Mouse (Mus musculus) urinary bladder, adult 18-20 months (tissue): ENCODE measurements around the gene Sec24b.

ENCODE experiments used
- DNase-seq, 2 experiments: peaks; one replicate each; pipeline ENCODE4 v3.0.0; 2022; ENCODE audit warnings: low spot score in 2 of 2, mixed read lengths in 2 of 2

Gene Sec24b

DNA sequence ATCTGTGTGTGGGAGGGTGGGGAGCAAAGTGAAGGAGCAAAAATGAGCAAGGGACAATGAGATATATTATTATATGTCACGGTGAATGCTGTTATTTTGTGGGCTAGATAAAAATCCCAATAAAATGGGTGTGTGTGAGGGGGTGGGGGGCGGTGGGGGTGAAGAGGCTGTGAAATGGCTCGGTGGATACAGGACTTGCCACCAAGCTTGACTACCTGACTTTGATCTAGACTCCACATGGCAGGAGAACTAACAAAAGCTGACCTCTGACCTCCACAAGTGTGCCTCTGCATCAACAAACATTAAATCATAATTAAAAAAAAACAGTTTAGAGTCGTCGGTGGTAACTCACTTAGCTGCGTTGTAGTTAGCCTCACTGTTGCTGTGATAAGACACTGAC, 81.8 kb downstream of the Sec24b start:
- DNase-seq = no peak

DNA sequence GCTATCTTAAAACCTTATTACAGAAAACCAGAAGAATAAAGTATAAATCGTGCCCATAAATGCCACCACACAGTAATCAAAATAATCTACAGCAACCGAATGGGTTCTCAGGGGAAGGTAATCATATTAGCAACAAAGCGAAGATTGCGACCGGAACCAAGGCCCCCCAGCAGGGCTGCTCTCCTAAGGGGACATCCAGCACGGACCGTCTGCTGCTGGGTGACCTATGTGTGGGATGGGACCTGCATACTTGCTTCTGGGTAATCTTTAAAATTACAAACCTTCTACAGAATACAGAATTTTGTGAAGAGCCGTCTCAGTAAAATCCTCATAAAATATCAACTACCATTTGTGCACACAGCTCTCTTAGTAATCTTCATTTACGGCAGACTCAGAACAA, 82.6 kb downstream of the Sec24b start:
- no peak for DNase-seq

DNA sequence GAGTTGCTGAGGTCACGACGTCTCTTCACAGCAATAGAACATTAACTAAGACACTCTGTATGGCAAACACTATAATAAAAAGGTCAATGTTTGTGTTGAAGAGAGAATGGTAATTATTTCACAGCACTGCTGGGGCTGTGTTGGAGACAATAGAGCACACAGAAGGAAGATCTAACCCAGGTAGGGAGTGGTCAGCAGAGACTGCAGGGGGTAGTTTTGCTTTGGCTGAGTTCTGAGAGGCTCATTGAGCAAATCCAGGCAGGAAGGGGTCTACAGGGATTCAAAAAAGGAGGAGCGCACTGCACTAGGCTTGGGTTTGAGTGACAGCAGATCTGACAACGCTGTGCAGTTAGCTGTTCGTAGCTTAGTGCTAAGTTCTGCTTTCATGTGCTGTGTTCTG, 85.0 kb downstream of the Sec24b start:
- no peak for DNase-seq

DNA sequence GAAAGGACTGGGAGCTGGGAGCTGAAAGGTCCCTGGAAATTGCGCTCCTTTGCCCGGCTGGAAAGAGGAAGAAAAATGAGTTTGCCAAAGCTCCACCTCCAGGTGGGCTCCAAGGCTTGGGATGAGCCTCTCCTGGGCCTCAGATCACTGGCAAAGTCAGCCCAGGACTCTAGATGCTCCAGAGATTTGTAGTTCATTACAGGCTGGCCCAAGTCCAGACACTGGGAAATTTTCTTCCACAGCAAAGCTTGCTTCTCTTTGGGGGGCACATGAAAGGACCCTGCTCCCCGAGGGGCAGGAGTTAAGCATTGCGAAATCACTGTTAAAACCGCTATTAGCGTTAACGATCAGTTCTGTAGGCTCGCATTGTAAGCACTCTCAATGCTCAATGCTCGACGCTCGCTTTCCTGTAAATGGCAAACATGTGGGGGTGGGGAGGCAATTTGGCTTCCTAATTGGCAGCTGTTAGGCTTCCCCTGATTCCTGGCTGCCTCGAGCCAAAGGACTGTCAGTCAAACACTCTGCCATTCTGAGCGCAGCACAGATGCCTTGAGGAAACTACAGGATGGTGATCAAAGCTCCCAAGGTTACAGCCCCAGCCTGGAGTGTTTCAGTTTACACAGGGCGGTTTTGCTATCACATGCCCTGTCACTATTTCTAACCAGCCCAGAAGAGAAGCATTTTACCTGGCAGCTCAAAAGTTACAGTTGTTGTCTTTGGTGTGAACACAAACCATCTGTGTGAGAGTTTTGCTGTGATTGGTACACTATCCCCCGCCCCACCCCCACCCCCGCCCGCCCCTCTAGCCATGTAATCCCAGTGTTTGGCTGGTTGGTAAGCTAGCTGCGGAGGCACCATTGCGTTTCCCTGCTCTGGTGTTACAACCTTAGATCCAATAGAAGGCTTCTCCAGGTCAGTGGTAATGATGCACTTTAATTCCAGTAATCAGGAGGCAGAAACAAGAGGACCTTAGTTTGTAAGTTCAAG, 90.5 kb downstream of the Sec24b start:
- DNase-seq = peak in 1 of 2 experiments; percentile 12

DNA sequence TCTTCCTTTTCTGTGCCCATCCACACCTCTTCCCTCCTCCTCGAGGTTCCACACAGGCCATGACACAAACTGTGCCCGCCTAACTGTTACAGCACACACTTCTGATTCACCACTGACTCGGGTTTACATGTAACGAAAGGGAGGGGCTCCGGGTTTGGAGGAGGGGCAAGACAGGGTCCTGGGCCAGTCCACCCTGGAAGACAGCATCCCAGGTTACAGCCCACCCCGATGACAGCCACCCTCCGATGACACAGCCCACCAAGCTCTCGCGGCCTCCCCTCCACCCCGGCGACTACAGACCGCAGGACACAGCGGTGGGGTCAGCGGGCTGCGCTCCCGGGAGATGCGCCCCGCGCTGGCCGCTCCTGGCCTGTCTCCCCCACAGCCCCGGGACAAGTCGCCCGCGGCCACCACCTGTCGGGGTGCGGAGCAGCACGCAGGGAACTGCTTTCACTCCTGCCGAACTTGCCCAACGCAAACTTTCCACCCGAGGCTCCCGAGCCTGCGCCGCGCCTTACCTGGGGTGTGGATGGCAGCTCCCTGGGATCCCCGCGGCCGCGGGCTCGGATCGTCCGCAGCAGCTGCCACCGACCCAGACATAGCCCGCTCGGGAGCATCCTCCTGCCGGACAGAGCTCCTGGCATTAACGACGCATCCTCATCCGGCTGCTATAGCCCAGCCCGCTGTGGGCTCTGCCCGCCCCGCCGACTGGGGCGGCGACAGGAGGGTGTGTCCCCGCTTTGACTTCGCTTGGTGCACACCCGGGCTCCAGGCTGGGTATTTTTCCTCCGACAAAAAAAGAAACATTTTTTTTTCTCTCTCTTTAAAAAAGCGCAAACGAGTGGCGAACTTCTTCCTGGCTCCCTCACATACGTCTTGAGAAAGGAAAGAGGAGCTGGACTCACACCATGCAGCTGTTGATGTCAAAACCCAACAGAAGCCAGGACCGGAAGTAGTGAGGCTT, 91.6 kb downstream of the Sec24b start, which contains the start of gene Mcub:
Mcub (minus strand) TSS at position 775 of the 964 bp plus-strand sequence.
- DNase-seq = peak; percentile 40 to 61

DNA sequence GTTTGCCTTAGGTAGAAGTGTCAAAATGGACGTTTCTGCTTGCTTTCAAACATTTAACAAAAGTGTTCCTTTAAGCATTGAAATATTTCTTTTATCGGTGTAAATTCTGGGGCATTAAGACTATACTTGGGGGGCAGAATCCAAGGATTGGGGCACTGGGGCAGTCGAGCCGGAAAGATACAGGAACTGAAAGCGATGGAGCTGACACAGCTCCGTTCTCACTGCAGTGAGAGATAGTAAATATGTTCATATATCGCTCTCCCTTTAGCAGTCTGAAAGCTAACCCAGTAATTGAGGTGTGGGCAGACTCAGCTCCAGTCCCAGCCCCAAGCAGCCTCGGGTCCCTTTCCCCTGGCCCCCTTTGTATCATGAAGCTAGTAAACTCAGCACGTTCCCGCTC, 92.3 kb downstream of the Sec24b start:
- DNase-seq = no peak

DNA sequence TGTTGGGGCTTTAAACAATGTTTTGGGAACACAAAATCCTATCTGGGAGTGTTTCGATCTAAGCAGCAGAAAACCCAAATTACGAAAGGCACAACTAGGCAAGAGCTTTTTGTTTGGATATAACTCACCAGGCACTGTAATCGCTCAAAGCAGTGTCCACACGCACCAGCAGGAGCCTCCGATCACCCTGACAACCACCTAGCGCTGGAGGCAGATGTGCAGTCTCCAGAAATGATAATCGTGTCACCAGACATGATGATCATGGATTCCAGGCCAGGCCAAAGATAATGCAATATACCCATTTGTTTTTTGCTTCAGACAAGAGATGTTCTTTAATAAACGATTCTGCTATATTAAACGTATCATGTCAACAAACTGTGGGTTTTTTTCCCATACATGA, 93.5 kb downstream of the Sec24b start:
- DNase-seq = no peak

DNA sequence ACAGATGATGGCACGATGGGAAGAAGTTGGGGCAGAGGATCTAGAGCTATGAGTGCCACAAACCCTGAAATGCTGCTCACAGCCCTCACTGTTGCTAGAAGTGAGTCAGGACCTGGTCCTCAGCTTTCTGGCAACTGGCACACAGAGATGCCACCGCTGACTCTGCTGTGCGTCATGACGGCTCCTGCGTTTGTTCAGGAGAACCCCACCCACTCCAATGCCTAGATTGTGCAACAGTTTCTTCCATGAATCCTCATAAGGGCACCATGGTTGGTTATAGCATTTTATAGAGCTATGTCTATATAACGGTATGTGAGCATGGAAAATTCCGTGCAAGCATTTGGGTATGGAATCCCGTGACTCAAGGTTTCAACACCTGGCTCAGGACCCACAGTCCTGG, 96.7 kb downstream of the Sec24b start:
- no peak for DNase-seq

DNA sequence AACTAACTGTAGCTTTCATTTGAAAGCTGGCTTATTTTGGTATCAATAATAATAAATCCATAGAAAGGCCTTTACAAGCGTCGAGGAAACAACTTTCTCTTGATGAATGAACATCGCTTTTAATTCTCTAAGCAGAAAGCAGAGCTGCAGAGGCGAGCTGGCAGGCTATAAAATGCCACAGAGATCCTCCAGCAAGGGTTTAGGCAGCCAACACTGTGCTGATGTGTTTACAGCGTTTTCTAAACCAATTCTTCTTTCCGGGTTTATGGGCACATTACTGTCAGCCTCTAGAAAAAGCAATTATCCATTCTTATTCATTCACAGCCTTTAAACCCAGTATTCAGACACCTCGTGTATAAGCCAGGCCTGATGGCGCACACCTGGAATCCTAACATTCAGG, 98.8 kb downstream of the Sec24b start:
- DNase-seq = no peak

DNA sequence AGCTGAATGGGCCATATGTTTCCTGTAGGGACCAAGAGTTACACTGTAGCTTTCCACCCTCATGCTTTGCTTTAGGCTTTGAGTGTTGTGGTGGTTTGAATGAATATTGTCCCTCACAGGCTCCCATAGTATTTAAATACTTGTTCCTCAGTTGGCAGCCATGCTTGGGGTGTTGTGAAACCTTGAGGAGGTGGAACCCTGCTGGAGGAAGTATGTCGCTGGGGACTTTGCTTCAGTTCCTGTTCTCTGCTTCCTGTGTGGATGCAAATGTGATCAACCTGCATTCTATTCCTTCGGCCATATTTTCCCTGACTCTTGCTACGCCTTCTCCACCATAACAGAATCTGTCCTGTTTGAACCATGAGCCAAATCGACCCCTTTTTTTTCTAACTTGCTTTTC, 108.1 kb downstream of the Sec24b start:
- no peak for DNase-seq

DNA sequence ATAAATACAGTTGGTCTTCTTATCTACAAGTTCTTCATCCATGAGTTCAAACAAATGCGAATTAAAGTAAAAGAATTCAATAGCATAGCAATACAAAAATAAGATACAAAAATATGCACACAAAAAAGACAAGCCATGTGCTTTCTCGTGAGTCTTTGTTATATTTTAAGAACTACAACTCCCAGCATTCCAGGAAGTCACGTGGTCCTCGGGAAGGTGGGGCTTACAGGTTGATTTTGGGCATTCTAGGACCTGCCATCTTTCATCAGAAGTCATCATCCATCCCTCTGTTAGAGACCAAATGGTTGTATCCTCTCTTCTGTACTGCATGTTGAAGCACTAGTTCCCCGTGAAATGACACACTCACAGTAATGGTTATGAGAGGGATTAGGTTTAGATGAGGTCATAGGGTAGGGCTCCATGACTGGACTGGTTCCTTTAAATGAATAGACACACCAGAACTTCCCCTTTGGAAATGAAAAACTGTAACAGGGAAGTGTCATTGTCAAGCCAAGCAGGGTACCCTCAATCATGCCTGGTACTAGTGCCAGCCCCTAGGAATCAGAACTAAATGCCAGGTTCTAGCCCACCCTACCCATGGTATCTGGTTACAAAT, 112.1 kb downstream of the Sec24b start:
- no peak for DNase-seq

DNA sequence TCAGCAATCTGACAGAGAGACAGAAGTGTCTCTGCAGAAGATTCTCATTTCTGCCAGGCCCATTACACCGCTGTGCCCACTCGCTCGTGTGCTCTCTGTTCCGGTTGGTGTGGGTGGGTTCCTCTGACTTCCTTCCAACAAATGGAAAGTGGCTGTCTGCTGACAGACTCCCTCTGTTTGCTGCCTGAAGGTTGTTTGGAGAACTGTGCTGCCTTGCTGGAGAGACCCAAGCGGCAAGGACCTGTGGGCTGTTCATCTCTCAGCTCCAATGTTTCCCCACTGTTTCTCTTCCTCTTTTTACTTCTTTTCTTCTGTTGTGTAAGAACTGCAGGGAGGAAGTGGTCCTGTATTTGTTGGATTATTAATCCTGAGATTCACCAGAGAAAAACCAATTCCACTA, 113.0 kb downstream of the Sec24b start:
- no peak for DNase-seq

DNA sequence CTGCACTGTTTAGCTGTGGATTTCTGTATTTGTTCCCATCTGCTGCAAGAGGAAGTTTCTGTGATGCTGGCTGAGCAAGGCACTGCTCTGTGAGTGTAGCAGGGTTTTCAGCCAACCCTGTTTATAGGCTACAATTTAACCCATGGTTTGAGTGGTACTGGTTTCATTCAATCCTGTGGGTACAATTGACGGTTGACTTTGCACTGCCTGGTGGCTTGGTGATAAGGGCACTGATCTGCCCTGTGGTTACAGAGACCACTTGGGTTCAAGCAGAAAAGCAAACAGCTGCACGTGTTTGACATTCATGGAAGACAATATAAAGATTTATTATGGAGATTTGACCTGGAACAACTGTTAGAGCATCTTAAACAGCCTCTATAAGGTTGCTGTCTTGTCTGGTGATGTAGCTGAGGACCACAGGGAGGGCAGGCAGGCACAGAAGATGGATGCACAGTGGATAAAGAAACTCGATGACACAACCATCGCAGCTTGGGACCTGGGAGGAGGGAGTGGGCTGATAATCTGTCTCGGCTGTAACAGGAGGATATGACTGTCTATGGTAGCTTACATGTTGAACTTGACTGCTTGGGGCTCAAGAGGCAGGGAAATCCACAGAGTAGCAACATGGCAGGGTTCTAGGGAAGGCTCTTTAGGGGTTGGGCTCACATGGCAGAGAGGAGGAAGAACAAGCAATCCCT, 115.0 kb downstream of the Sec24b start:
- DNase-seq = no peak

DNA sequence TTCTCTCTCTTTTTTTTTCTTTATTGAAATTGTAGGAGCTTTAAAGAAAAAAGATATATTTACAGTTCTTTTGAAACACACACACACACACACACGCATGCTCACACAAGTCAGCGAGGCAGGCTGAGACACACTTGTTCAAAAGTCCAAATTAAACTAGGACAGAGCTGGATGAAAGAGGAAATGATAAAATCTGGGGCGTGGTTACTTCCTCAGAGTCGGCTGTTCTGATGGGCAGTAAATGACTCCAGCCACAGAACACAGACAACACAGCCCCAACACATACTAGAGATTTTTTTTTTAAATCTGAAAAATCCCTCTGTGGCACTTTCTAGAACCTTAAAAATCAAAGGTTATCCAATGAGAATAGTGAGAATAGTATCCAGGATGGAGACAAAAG, 117.5 kb downstream of the Sec24b start:
- no peak for DNase-seq

DNA sequence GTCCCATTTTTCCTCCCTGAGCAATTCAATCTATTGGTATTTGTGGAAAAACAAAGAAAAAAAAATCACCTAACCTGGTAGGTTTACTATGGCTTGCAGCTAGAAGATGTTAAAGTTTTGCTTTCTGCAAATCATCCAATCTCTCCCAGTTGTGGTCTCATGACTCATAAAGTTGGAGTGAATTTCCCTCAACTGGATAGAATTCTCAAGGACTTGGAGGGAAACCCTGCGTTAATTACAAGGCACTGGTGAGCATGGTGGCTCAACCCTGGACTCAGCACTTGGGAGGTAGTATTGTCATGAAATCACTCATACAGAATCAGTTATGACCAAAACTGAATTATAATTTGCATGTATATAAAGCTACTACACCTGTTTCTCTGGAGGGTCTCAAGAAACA, 120.1 kb downstream of the Sec24b start:
- no peak for DNase-seq

DNA sequence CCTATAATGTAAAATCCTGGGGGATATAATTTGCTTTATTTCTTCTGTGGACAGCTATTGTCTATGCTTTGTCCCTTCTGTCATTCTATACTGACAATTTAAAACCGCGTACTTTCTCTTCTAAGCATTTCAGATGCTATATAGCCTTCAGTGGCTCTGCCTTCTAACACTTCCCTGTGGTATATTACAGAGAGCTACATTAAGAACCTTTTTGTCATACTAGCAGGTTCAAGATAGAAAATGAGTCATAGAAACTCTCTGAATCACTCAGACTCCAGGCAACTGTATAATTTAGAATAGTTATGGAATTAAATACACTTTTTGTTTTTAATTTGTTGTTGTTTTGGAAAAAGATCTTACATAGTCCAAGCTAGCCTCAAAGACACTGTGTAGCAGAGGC, 120.6 kb downstream of the Sec24b start:
- DNase-seq = no peak

DNA sequence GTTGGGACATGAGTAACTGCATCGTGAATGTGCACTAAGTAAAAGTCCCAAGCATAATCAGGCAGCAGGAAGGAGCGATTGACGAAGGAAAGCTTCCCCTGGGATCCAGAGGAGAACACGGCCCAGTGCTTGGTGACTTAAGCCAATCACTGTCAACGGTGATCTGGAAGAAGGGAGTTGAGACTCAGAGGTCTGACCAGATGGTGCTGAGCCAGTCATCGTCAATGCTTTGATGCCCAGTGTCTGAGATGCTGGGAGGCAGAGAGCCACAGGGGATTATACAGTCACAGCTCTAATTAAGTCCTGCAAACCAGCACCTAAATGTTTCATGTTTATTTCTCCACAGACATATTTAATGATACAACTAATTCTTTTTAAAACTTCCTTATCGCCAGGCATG, 122.3 kb downstream of the Sec24b start:
- no peak for DNase-seq

DNA sequence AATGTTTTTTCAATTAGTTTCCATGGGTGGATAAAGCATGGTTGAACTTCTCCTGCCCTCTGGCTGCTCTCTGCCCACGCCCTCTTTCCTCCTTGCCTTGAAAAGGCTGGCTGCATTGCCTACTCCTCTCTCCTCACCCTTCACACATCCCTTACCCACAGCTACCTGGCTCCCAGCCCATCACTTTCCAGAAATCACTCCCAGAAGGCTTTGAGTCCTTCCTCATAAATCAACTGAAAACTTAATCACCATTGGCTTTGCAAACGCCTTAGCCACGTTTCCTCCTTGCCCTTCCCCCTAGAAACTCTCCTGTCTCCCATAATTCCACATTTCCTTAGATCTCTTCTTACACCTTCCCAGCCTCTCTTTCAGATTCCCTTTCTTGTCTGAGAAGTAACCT, 123.5 kb downstream of the Sec24b start:
- peak in 1 of 2 experiments; percentile 38 for DNase-seq

DNA sequence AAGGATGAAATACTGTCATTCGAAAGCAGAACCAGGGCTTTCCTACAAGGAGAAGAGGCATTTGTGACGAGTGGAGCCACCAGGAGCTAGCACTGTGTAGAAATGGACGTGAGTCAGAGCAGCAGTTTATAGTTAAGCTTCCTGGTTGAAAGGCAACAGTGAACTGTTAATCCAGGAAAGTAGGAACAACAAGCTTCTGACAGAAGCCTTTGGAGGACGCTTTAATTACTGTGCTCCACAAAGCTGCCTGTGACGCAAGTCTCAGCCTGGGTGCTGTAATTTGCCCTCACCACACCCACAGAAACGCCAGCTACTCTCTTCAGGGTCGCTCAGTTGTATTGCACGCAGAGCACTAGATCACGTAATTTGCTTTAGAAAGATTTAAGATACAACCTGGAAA, 124.8 kb downstream of the Sec24b start:
- DNase-seq = no peak
